Mouse (Mus musculus): Measurements from ENCODE around the gene Dhx34. TPM values are rescaled to one million over a fixed set of nuclear protein-coding genes. Genes with fewer than 3 reads are reported as not detected.

Gene Dhx34
- total RNA-seq, 2 experiments from 2014 or later = 6.0 to 6.6 TPM

DNA sequence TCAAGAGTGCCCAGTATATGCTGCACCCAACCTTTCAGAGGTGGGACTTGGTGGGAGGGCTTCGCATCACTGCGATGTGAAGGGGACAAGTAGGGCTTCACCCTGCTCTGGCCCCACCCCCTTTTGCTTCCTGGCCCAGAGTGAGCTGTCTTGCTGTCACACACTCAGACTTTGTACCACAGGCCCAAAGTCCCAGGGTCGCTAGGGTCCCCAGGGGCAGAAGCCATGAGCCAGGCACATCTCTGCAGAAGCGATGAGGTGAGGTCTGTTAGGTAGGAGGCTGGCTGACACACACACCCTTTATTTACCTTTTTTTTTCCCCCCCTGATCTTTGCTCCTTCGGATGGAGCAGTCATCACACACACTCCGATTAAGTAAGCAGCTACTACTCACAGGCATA, 8.6 kb downstream of the Dhx34 start:
- no peak for ATAC-seq (replicated peaks; ENCODE audit: poor library complexity)

DNA sequence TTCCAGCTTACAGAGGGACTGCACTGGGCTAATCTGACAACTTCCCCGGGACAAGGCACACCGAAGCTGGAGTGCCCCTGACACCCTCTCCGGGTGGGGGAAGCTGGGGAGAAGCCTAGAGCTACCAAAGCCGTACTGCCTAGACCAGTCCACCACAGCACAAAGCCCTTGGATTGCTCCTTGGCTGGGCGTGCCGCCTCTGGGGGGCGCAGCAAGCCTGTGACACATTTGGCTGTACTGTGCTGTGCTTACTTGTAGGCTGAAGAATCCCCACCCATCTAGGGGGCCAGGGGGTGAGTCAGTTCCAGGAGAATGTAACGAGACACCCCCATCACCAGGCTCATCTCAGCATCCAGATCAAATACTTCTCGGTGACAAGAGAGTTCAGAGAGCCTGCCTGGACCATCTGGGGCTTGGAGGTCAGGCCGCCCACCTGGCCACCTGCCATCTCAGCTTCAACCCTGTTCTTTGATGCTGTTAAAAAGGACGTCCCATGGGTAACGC, 10.9 kb downstream of the Dhx34 start:
- peak; percentile 32; the same call in 1 of the 2 replicates for ATAC-seq (replicated peaks; ENCODE audit: poor library complexity)

DNA sequence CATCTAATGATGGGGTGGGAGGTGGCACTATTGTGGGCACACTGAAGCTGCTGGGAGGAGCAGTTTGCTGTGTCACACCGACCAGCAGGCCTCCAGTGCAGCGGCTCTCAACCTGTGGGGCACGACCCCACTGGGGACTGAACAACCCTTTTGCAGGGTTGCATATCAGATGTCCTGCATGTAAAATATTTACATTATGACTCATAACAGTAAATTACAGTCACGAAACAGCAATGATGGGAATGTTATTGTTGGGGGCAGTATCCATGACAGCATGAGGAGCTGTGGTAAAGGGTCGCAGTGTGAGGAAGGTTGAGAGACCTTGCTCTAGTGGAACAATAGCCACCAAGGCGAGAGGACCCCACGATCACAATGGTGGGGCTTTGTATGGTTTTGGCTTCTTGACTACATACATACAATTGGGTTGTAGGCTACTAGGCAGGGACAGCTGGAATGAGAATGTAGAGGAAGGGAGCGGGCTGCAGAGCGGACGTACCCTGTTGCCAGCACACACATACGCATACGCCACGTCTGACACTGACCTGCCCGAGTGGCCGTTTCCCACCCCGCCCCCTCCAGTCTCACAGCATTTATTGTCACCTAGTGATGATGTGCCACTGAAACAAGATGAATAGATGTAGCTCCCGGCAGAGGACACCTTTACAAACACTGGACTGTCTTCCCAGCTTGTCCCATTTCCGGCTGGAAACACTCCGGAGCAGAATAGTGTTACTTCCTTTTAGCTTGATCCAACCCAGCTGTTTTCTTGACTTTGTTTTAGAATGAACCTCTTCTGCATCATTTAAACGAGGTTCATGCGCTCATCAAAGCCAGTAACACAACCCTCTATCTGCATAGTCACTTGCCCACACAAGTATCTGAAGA, 12.8 kb downstream of the Dhx34 start:
- no peak for ATAC-seq (replicated peaks; ENCODE audit: poor library complexity)

DNA sequence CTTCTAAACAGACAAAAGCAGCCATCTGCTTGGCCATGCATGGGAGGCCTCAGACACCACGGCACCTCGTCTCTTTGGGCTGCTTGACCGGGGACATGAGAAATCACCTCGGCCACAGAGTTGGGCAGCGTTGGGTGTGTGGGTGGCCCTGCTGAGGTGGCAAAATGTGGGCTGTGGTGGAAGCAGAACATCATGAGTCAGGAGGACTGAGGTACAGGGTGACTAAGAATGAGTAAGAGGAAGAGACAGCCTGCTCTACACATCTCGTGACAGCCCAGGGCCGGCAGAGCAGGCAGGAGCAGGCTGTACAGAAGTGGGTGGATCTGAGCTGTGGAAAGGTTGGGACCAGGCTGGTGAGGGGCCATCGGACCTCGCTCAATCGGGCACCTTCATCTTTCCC, 14.3 kb downstream of the Dhx34 start:
- ATAC-seq (replicated peaks; ENCODE audit: poor library complexity) = peak; percentile 30; the same call in 1 of the 2 replicates

DNA sequence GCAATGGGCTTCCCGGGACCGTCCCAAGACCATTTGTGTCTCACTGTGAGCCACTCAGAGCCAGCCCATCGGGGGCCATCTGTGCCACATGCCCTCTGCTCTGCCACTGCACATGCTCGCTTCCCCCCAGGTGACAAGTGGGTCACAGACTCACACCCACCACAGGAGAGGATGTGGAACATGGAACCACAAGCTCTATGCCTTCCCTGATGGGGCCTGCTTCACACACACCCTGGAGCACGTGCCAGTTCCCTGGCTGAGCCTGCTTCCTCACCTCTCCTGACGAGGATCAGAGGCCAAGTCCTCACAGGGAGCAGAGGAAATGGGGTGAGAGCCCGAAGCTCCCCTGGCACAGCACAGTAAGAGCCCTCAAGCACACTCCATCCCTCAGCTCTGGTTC, 14.8 kb downstream of the Dhx34 start:
- no peak for ATAC-seq (replicated peaks; ENCODE audit: poor library complexity)

DNA sequence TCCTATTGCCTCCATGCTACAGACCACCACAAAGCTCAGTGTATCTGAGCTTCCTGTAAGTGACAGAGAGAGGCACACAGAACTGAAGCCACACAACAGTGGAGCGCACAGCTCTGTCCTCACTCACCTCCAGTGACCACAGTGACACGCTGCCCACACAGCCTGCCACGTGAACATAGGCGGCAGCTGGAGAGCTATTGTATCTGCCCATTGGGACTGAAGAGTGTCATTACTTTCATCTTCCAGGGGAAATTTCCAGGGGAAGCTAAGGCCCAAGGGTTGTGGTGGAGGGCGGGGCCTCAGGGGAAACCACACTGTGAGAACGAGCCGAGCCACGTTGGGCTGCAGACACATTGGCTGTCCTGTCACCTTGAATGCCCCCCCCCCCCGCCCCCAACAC, 17.0 kb downstream of the Dhx34 start:
- ATAC-seq (replicated peaks; ENCODE audit: poor library complexity) = no peak

DNA sequence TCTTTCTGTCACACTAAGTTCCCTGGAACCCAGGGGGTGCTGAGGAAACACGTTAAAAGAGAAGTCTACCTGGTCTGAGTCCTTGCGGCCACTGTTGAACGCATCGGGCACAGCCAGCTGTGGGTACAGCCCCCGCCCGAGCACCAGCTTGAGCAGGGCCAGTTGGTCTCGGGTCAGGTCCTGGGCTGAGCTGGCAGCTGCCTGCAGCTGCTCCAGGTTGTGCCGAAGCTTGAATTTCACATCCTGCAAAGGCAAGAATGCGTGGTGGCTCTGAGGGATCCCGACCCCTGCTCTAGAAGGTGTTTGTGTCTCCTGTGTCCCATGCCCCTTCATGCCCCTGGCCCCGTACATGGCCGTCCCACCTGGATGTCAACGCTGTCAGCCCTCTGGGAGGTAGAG, 18.3 kb downstream of the Dhx34 start:
- no peak for ATAC-seq (replicated peaks; ENCODE audit: poor library complexity)

DNA sequence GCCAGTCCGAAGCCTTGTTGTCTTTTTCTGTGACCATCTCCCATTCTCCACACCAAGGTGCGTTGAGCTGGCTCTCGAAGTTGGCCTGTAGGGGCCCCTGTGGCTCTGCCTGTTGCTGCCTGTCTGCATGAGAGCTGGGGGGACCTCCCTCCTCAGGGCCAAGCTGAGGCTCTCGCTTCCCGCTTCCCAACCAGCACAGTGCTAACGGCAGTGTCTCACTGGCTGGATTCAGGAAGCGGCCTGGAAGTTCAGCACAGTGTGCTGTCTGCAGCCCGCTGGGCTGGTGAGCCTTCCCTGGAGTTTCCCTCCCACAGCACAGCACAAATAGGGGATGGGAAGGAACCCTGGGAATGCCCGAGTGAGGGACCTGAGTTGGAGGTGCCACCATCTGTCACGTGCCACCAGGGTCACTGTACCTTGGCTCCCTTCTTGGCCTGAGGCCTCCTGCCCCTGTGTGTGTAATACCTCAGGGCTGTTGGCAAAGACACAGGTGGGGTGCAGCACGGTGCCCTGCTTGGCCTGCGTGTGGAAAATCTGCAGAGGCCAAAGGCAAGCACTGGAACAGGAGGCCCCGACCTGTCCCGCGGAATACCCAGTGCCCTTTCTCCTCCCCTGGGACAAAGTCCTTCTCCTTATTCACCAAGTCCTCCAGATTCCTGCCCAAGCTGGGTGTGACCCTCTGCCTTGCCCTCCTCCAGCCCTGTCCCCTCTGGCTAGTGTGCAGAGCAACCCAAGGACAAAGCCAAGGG, 18.9 kb downstream of the Dhx34 start:
- no peak for ATAC-seq (replicated peaks; ENCODE audit: poor library complexity)

DNA sequence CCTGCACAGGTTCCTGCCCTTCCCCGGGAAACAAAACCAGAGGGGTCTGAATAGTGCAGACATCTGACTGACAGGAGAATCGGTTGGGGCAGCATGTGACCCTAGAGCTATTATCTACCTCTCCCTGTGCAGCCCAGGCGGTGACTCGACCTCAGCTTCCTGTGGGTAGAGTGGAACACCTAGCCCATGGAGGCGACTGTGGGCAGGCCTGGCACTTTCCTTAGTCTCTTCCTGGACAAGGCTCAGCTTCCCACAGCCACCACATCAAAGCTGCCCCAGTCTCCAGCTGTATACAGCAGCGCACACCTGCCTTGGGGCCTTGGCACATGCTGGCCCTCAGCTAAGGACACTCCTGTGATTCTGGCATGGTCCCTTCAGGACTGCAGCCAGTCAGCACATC, 20.7 kb downstream of the Dhx34 start:
- peak; percentile 55 for ATAC-seq (replicated peaks; ENCODE audit: poor library complexity)

DNA sequence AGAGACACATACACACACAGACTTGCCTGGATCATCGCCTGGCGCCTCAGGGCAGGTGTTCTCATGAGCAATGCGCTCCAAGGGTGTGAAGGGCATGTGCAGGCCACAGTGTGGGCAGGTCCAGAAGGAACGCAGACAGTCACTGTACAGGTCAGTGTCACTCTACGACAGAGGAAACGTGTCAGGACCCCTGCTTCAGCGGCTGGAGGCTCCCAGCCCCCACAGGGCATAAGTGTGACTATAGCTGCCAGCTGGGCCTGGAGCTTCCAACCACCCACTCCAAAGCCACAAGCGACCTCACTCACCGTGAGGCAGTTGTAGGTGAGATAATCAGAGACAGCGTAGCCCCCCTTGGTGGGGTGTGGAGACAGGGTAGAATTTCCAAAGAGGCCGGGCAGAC, 23.3 kb downstream of the Dhx34 start:
- ATAC-seq (replicated peaks; ENCODE audit: poor library complexity) = no peak

DNA sequence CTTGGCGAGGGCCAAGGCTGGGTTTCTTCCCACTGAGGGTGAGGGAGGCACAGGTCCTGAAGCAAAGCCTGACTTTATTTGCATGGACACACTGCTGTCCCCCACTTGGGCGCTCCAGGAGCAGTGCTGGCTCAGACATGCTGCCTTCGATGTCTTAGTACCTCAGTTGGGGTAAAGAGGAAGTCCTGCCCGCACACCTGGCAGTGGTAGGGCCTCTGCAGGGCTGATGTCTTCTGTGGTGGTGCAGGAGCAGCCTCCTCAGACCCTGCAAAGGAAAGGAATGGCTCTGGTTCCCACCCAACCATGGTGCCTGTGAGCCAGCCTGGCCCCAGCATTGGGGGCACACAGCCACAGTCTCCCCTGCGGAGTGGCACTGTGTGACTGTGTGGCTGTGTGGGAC, 24.7 kb downstream of the Dhx34 start:
- ATAC-seq (replicated peaks; ENCODE audit: poor library complexity) = no peak

DNA sequence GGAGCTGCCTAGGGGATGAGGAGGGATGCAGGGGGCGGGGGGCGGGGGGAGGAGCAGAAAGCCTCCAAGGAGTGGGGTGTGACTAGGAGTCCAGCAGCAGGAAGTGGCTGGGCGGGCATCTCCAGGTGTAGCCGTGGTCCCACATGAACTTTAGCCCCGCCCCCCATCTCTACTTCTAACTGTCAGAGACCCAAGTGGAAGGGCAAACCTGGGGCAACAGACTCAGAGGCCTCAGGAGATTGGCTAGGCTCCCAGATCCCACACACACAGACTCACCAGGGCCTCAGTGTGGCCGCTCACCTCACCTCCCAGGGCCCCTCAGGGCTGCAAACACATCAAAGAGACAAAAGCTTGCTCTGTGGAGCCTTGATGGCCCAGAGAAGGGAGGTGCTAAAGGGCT, 25.2 kb downstream of the Dhx34 start:
- no peak for ATAC-seq (replicated peaks; ENCODE audit: poor library complexity)

DNA sequence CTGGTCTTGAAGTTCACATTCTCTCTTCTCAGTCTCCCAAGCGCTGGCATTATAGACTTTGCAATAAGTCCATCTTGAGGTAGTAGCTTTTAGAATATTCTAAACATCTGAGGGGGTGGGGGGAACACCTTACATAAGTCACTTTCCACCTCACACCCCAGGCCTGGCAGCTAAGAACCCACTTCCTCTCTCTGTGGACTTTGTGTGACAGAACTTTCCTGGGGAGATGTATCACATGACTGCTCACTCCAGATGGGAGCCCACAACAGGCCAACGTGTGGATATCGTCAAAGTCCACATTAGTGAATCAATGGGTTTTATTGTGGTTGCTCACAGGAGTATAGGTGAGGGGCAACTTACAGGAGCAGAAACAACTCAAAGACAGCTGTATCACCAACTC, 28.1 kb downstream of the Dhx34 start:
- 0 out of 2 replicates have a peak, but pooled peaks have one; percentile 26 for ATAC-seq (replicated peaks; ENCODE audit: poor library complexity)

DNA sequence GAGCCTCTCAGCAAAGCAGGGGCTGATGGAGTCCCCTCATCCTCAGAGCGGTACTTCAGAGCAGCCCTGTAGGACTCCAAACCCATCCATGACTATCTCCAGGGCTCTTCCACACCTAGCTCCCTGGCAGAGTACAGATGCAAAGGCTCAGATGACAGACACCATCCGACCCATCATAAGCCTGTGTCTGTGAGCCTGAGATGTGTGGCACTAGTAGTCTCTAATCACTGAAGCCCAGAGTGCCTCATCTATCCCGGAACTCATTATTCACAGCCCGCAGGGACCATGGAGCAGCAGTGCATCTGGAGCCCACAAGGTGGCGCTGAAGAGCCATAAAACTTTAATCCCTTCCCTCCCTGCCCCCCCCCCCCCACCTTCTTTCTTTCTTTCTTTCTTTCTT, 29.5 kb downstream of the Dhx34 start:
- ATAC-seq (replicated peaks; ENCODE audit: poor library complexity) = peak; percentile 91

DNA sequence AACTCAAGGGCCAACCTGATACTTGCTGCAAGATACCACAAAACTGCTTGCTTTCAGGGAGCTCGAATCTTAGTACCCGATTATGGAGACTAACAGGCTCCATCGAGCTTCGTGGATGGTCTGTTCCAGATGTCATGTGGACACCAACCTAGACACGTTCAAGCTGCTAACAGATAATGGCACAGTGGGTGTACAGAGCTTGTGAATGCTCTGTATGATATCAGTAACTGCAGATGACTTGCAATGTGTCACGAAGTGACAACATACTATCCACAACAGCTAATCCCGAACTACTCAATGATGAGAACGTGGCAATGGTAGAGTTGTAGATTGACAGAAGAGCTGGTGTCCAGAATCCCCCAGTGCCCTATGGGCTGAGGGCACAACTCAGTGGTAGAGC, 34.3 kb downstream of the Dhx34 start:
- peak; percentile 29; the same call in 1 of the 2 replicates for ATAC-seq (replicated peaks; ENCODE audit: poor library complexity)

DNA sequence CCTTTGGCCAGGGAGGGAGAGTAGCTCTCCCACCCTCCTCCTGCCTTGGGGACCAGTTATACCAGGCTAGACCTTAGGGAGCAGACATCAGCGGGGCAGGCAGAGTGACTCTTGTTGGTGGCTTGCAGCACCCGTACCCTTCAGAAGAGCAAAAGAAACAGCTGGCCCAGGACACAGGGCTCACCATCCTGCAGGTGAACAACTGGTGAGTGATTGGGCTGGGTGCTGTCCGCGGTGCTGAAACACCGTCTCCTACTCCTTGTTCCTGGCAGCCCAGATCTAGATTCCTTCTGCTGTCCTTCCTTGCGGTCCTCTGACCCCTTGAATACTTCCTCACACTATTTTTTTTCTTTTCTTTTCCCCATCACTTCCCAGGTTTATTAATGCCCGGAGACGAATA, 38.2 kb downstream of the Dhx34 start:
- peak; percentile 87 for ATAC-seq (replicated peaks; ENCODE audit: poor library complexity)

DNA sequence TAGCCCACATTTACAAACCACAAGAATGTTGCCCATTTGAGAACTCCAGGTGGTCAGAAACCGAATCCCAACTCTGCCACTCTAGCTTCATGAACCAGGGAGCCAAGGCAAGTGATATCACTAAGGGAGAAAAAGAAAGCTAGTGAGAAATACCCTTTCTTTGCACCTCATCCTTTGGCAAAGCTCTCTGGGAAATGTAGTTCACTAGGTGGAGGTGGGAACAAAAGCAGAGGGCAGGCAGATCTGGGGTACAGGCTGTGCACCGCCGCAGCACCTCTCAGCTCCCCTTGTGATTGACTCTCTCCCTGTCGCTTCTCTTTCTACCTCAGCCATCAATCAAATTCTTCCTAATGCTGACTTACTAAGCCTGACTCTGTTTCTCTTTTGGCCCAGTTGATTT, 43.7 kb downstream of the Dhx34 start:
- ATAC-seq (replicated peaks; ENCODE audit: poor library complexity) = no peak

DNA sequence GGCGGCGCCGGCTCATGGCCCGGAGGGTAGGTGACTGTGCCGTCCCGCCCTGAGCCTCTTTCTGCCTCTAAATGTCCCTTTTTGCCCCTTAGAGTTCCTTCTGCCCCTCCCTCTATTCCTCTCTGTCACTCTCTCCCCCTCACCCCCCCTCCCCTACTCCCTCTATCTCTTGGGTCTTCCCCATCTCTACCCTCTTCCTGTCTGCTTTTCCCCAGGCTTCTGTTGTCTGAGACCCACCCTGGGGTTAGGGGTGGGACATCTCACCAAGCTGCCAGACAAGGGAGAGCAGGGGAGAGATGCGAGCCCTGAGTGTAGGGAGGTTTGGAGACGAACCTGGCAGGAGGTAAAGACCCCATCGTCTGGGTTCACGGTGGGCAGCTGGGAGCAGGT, 46.3 kb downstream of the Dhx34 start:
- ATAC-seq (replicated peaks; ENCODE audit: poor library complexity) = no peak

DNA sequence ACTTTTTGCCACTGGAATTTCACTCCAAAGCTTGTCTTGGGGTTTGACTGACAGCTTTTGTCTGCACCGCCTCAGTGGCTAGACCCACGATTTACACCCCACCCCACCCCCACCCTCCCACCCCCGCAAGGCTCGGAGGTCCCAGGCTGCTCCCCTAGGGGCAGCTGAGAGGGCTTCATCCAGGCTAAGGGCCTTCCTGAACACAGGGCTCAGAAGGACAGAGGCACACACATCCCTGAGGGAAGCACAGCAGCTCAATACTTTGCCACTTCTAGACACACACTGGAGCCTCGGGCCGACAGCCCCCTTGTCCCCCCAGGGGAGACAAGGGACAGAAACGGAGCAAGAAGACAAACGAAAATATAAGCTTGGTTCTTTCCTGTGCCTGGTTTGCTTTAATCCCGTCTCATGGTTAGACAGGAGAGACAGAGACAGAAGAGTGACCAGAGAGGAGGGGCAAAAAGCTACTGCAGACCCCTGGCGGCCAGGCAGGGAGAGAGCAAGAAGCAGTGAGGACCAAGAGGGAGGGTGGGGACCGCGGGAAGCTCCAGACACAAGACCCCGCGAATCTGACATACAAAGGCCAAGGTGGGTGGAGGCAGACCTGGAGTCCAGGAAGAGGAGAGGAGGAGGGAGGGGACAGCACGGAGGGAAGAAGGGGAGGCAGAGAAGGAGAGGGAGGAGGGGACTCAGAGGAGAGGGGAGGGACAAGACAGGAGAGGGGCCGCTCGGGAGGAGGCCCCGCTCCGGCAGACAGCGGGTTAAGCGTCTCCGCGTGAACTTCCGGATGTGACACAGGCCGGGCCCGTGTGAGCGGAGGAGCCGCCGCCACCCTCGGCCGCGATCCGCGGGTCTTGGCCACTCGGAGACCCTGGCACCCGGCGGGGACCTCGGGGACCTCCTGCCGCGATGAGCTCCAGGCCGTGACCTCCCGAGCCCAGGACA, 47.0 kb downstream of the Dhx34 start, which contains the start of gene Meis3:
Gene Meis3 (plus strand): TSS at position 494 of the 945 bp plus-strand sequence.
- peak; percentile 47 for ATAC-seq (replicated peaks; ENCODE audit: poor library complexity)

DNA sequence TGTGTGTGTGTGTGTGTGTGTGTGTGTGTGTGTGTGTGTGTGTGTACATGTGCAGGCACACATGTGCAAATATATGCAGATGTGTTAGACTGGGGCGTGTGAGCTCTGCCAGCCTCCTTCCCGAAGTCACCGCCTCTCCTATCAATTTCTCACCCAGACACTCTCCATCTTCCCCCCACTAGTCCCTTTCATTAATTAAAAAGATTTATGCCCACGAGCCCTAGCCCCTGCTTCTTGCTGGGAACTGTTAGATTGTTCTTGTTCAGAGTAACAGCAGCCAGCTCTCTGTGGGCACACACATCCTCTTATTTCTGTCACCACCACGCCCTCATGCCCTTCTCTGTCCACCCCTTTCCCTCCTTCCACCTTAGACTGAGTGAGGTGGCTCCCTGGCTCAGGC, 48.7 kb downstream of the Dhx34 start:
- ATAC-seq (replicated peaks; ENCODE audit: poor library complexity) = no peak
